Mouse (Mus musculus) layer of hippocampus, adult 2 months (tissue): ENCODE results near the gene Abhd15. TPM values are rescaled to one million over a fixed set of nuclear protein-coding genes. Genes with fewer than 3 reads are reported as not detected.

ENCODE experiments used
- DNase-seq, 2 experiments: peaks; one replicate each; pipeline ENCODE4 v3.0.0; 2022; ENCODE audit warnings: low spot score in 2 of 2
- H3K27ac ChIP-seq: fragments of 200-600 bp; 2 replicates; pipeline ENCODE4 v1.8.1; 2022
- H3K4me3 ChIP-seq: fragments of 200-600 bp; 2 replicates; pipeline ENCODE4 v1.8.1; 2022; ENCODE audit warnings: mild to moderate bottlenecking
- CTCF ChIP-seq: fragments of 200-600 bp; conservative IDR thresholded peaks from 2 replicates; pipeline ENCODE4 v1.8.1; 2022; ENCODE audit warnings: antibody characterized with exemption, mild to moderate bottlenecking, moderate library complexity
- total RNA-seq, 2 experiments: library from RNA; stranded (reverse); gene quantifications; 2 replicates each; pipeline ENCODE4 v1.2.3; 2021

The Abhd15 gene
- total RNA-seq, 2 experiments from 2014 or later = 1.4 to 1.7 TPM

DNA sequence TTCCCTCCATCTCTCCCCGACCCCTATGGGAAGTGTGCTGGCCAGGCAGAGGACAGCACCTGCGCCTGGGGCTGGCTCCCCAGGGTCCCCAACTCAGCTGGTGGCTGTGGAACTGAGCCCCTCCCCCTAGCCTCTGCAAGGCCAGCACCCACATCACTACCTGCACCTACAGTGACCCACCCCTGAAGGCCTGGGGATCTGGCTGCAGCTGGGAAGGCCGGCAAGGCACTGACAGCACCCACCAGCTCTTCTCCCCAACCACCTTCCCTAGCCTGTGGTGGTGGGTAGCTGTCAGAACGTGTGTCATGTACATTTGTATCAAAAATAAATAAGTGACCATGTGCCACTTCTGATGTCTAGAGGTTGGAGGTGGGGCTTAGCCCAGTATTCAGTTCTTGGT lies 7.5 kb upstream of the Abhd15 start:
- H3K27ac ChIP-seq = no peak overlapping the region; the same call in 1 of the 2 replicates
- DNase-seq = no peak
- no peak for TF ChIP-seq CTCF

DNA sequence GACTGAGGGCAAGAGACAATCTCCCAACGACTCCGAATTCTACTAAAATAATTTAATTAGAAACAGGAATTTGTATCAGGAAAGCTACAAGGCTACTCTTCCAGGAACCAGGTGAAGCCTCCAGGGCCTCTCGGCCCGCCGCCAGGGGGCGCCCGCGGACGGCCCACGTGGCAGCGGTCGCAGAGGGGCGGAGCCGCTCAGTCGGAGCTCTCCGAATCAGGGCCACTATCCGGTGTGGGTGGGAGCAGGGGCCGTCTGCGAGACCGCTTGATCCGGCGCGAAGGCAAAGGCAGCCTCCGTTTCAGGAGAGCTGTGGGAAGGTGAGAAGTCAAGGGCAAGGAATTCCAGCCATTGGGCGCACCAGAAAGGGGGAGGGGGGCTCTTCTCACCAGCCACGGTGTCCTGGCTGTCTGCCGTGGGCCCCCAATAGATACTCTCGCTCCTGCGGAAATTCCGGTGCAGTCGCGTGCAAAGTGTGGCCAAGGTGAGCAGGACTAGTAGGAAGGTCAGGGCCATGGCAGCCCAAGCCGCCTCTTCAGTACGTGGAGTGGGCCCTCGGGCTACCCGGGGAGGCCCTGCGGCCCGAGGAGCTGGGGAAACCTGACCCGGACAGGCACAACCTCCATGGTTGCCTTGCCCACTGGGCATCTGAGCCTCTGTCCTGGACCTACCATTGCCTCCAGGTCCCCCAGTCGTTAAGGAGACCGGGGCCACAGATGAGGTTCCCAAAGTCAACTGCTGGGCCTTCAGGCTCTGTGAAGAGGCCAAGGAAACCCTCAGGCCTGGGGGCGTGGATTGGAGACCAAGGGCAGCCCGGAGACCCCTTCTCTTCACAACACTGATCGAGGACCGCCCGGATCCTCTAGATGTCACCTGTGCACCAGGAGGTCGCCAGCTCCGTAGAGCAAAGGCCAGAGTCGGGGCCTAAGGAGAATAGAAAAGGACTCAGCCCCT lies 6.6 kb upstream of the Abhd15 start:
- Histone ChIP-seq H3K27ac (peak overlapping the region; percentile 85), H3K4me3 (peak overlapping the region; percentile 62)
- DNase-seq = peak; percentile 84 to 91
- TF ChIP-seq CTCF = peak; percentile 100

More for the DNA sequence above, 7.5 kb upstream of the Abhd15 start:
- no peak overlapping the region for H3K4me3 ChIP-seq

- no peak for DNase-seq
- H3K4me3 ChIP-seq = no peak overlapping the region
- no peak for TF ChIP-seq CTCF
- H3K27ac ChIP-seq = no peak overlapping the region
Observed at GRCm38 (mm10) chr11:77511336-77511735, 3.6 kb upstream of the Abhd15 start.

- Histone ChIP-seq H3K27ac (peak overlapping the region; percentile 80), H3K4me3 (peak overlapping the region; percentile 79)
- TF ChIP-seq CTCF = no peak; the same call in 1 of the 2 replicates
- peak in 1 of 2 experiments; percentile 64 for DNase-seq
Observed at GRCm38 (mm10) chr11:77512891-77513810, 1.8 kb upstream of the Abhd15 start.

- no peak for TF ChIP-seq CTCF
- H3K27ac ChIP-seq = peak overlapping the region; percentile 67; the same call in 1 of the 2 replicates
Observed at GRCm38 (mm10) chr11:77513811-77514170, 1.1 kb upstream of the Abhd15 start.

GRCm38 (mm10) chr11:77514281-77514831 lies 565 bp upstream of the Abhd15 start:
- no peak for TF ChIP-seq CTCF
- DNase-seq = no peak
- Histone ChIP-seq H3K27ac (no peak overlapping the region; the same call in 1 of the 2 replicates), H3K4me3 (peak overlapping the region; percentile 61)

More at GRCm38 (mm10) chr11:77513811-77514170, 1.1 kb upstream of the Abhd15 start:
- no peak for DNase-seq
- H3K4me3 ChIP-seq = peak overlapping the region; percentile 56

DNA sequence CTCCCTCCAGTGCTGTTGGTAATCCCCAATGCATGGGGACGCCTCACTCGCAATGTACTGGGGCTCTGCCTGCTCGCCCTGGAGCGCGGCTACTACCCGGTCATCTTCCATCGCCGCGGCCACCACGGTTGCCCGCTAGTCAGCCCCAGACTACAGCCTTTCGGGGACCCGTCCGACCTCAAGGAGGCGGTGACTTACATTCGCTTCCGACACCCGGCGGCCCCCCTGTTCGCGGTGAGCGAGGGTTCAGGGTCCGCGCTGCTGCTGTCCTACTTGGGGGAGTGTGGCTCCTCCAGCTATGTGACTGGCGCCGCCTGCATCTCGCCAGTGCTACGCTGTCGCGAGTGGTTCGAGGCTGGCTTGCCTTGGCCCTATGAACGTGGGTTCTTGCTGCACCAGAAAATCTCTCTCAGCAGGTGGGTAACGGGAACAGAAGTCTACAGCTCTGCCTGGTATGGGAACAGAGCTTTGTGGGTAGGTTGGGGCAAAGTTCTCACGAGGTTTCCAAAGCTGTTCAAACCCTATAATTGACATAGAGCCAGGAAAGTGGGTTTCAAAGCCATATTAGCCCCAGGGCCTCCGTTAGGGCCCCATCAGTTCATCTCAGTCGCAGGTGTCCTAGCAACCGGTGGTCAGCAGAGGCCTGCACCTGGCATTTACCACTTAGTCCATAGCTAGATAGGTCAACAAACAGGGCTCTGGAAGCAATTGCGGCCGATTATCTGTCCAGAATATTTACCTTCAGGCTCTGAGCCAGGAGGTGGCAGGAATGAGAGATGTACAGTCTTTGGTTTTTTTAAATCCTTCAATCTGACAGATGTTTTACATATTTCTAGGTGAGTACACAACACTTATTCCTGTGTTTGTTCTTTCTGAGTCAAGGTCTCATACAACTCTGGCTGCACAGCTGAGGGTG lies 974 bp downstream of the Abhd15 start, which contains the start of gene Trp53i13:
Trp53i13 (minus strand) TSS at position 344 of the 916 bp plus-strand sequence.
- peak within 1 kb of the TSS; percentile 61; the same call in 1 of the 2 replicates for H3K27ac ChIP-seq
- peak within 1 kb of the TSS; percentile 61 for H3K4me3 ChIP-seq
- DNase-seq = no peak
- TF ChIP-seq CTCF = no peak

GRCm38 (mm10) chr11:77516553-77517425 lies 1.9 kb downstream of the Abhd15 start:
- TF ChIP-seq CTCF = no peak
- no peak for DNase-seq
- no peak overlapping the region for H3K27ac ChIP-seq
- no peak overlapping the region for H3K4me3 ChIP-seq

DNA sequence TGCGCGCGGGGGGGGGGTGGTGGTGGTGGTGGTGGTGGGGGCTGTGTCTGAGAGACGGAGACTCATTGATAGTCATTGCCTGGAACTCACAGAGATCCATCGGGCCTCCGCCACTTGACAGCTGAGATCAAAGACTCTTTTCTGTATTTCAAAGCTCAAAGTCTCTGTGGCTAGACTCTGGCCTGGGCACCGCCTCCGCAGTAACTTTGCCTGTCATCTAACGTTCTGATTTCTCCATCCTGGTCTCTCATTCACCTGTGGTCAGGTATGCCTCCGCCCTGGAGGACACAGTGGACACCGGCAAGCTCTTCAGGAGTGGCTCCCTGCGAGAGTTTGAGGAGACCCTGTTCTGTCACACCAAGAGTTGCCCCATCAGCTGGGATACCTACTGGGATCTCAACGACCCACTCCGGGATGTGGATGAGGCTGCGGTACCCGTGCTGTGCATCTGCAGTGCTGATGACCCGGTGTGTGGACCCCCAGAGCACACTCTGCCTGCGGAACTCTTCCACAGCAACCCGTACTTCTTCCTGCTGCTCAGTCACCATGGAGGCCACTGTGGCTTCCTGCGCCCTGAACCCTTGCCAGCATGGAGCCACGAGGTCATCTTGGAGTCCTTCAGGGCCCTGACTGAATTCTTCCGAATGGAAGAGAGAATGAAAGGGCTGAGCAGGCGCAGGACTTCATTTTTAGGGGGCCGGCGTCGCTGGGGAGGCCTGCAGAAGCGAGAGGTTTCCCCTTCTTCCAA lies 3.3 kb downstream of the Abhd15 start:
- no peak for DNase-seq
- H3K4me3 ChIP-seq = no peak overlapping the region
- no peak for TF ChIP-seq CTCF
- peak overlapping the region; percentile 62 for H3K27ac ChIP-seq

- TF ChIP-seq CTCF = no peak
- peak within 1 kb of the TSS; percentile 62 for H3K27ac ChIP-seq
- DNase-seq = no peak
Observed at GRCm38 (mm10) chr11:77519043-77519442, 4.1 kb downstream of the Abhd15 start, which contains the start of gene Gm10392. Gene Gm10392, minus strand, starts transcription at chr11:77519198.

More at GRCm38 (mm10) chr11:77519043-77519442, 4.1 kb downstream of the Abhd15 start, which contains the start of gene Gm10392:
- H3K4me3 ChIP-seq = no peak within 1 kb of the TSS
